Comparison of ENCODE assay signal across 12 mouse cellular contexts in the genomic region with DNA sequence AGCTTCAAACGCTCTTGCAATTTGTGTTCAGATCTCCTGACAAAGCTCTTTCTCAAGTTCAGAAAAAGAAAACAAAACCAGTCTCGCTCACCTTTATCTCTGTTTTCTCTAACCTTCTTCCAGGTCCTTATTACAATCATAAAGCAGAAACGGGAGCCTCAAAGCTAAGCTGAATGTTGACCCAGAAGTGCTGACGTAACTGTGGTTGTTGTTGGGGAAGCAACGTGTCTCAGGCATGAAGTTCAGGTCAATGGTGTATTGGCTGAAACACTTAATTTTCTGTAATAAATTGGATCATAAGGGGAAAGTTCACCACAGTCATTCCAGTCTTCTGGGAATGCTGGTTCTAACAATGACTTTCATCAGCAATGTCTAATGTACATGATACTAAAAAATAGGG.
"Had no signal": no experiment of that assay in that cellular context is flagged by ENCODE, and none has a peak within 500 bp of the region (broad histone marks: within the 10 kb centered on the region; RNA-seq: fewer than 3 reads in every experiment).

No protein-coding gene starts in this region.

- ATAC-seq: liver, embryonic 12.5 days had no signal

- H3K4me3 ChIP-seq: liver, embryonic 12.5 days; liver, embryonic 15.5 days; lung, embryonic 15.5 days had no signal

- H3K27ac ChIP-seq: kidney, postnatal 0 days; liver, embryonic 12.5 days; liver, embryonic 15.5 days; lung, embryonic 15.5 days had no signal

- H3K4me1 ChIP-seq: liver, embryonic 12.5 days; liver, embryonic 15.5 days; lung, embryonic 15.5 days had no signal

- H3K36me3 ChIP-seq: liver, embryonic 12.5 days; liver, embryonic 15.5 days; lung, embryonic 15.5 days had no signal

- H3K9me3 ChIP-seq: liver, embryonic 12.5 days; liver, embryonic 15.5 days; lung, embryonic 15.5 days had no signal

- H3K9ac ChIP-seq: liver, embryonic 12.5 days; liver, embryonic 15.5 days; lung, embryonic 15.5 days had no signal

- H3K27me3 ChIP-seq: liver, embryonic 12.5 days; liver, embryonic 15.5 days; lung, embryonic 15.5 days had no signal

- H3K4me2 ChIP-seq: liver, embryonic 12.5 days; liver, embryonic 15.5 days; lung, embryonic 15.5 days; midbrain, embryonic 11.5 days had no signal

- DNase-seq: kidney, adult 2 months; kidney, postnatal 25 days; lung, adult 18-20 months; lung, postnatal 14 days; lung, postnatal 4 days; thymus, adult 18-20 months; thymus, postnatal 36 days had no signal
